ENCODE assay signal across 12 mouse cellular contexts in the genomic region with DNA sequence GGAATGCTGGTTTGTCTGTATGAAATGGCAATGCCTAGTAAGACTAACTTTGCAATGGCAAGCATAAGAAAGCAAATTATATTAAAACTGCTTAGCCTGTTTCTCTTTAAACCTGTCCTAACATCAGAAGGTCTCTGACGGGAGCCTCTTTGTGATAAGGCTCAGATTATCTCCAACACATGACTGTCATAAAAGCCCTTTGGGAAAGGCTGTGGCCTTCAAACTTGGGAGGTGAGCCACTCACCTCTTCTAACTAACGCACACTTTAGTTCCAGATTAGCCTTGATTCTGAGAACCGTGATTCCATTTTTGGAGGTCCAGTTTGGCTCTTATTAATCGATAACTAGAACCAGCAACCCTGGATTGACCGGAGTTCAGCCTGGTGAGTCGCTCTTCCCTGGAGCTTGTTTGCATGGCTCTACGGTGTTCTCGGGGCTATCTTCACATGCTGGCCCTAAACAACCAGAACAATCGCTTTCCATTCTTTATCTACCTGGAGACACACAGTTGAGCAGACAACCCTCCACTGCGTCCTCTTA.
"Had no signal": no experiment of that assay in that cellular context is flagged by ENCODE, and none has a peak within 500 bp of the region (broad histone marks: within the 10 kb centered on the region; RNA-seq: fewer than 3 reads in every experiment).

No protein-coding gene starts in this region.

- H3K27ac ChIP-seq: hindbrain, embryonic 15.5 days; layer of hippocampus, adult 2 months; limb, embryonic 12.5 days; lung, embryonic 15.5 days; midbrain, embryonic 12.5 days; stomach, embryonic 15.5 days had no signal

- H3K9me3 ChIP-seq: hindbrain, embryonic 15.5 days; limb, embryonic 12.5 days; lung, embryonic 15.5 days; midbrain, embryonic 12.5 days; stomach, embryonic 15.5 days had no signal

- H3K4me2 ChIP-seq: hindbrain, embryonic 15.5 days; limb, embryonic 12.5 days; lung, embryonic 15.5 days; midbrain, embryonic 12.5 days; stomach, embryonic 15.5 days had no signal

- DNase-seq: kidney, postnatal 10 days; liver; lung, postnatal 14 days; right cerebral cortex, postnatal 14 days; thymus, adult 2 months; thymus, postnatal 25 days had no signal

- H3K27me3 ChIP-seq: hindbrain, embryonic 15.5 days; limb, embryonic 12.5 days; lung, embryonic 15.5 days; midbrain, embryonic 12.5 days; stomach, embryonic 15.5 days had no signal

- H3K4me1 ChIP-seq: midbrain, embryonic 12.5 days; stomach, embryonic 15.5 days had no signal

- H3K4me3 ChIP-seq: hindbrain, embryonic 15.5 days; layer of hippocampus, adult 2 months; limb, embryonic 12.5 days; lung, embryonic 15.5 days; midbrain, embryonic 12.5 days; stomach, embryonic 15.5 days had no signal

- H3K9ac ChIP-seq: hindbrain, embryonic 15.5 days; limb, embryonic 12.5 days; lung, embryonic 15.5 days; midbrain, embryonic 12.5 days; stomach, embryonic 15.5 days had no signal

- H3K36me3 ChIP-seq: hindbrain, embryonic 15.5 days; limb, embryonic 12.5 days; lung, embryonic 15.5 days; midbrain, embryonic 12.5 days; stomach, embryonic 15.5 days had no signal
